Mouse (Mus musculus) retina, postnatal 7 days (tissue): ENCODE results near the gene Nup210l.
"Not testable (repeated sequence)": the region's sequence is repeated elsewhere in the genome, so short reads cannot be mapped to it uniquely, and the experiment has no call there.

ENCODE experiments used
- DNase-seq: peaks from one replicate; pipeline ENCODE4 v3.0.0-alpha.2; 2012; ENCODE audit warnings: low read depth, low spot score

Nup210l gene

DNA sequence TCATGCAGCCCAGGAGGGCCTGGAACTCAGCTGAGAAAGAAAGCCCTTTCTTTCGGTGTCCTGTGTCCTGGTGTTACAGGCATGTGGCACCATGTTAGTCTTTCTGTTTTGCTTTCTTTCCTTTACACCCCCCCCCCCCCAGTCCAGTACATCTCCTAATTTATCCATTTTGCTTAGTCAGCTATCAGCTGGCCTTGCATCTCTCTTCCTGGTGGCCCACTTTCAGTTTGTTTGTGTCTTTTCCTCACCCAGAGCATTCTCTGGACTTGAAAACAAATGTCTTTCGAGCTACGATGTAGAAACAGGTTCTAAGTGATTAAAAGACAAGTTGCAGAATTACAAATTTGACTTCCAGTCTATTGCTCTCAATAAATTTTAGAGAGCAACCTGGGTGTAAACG is 118.5 kb downstream of the Nup210l start:
- no peak for DNase-seq

DNA sequence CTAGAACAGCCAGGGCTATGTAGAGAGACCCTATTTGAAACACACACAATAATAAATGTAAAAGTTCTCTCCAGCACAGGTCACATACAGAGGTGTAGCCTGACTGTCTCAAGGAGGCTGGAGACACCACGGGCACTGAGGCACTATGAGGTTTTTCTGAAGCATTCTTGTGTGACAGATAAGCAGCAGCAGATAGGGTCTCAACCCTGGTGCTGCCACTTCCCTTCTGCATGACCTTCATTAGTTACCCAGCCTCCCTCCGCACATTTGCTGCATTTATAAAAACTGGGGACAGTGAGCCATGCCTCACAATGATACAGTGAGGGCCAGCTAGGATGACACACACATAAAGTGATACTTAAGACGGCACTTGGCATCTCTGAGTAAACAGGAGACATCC is 119.0 kb downstream of the Nup210l start:
- no peak for DNase-seq

- no peak for DNase-seq
These were observed 120.4 kb downstream of the Nup210l start for GRCm38 (mm10) chr3:90224331-90224730.

DNA sequence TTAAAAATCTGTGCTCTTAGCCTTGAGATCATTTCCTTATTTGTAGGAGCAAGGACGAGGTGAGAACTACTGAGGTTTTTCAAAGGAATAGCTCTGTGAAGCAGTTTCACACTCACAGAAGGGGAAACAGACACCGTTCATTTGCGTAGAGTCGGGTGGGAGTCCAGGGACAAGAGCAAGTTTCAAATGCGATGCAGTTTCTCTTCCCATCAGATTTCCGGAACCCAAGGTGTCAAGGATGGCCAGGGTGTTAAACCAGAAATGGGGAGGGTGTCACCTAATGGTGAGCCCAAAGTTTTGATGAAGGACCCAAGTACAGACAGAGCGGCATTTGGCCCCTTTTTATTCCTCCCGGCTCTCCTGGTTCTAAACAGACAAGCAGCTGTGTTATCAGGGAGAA is 127.1 kb downstream of the Nup210l start:
- no peak for DNase-seq

GRCm38 (mm10) chr3:90231507-90232333 is 127.8 kb downstream of the Nup210l start, which contains the start of gene Jtb:
Gene Jtb (plus strand): TSS chr3:90231597.
- peak; percentile 89 for DNase-seq

- DNase-seq, result no peak
These were observed 137.3 kb downstream of the Nup210l start for GRCm38 (mm10) chr3:90241251-90241650.

DNA sequence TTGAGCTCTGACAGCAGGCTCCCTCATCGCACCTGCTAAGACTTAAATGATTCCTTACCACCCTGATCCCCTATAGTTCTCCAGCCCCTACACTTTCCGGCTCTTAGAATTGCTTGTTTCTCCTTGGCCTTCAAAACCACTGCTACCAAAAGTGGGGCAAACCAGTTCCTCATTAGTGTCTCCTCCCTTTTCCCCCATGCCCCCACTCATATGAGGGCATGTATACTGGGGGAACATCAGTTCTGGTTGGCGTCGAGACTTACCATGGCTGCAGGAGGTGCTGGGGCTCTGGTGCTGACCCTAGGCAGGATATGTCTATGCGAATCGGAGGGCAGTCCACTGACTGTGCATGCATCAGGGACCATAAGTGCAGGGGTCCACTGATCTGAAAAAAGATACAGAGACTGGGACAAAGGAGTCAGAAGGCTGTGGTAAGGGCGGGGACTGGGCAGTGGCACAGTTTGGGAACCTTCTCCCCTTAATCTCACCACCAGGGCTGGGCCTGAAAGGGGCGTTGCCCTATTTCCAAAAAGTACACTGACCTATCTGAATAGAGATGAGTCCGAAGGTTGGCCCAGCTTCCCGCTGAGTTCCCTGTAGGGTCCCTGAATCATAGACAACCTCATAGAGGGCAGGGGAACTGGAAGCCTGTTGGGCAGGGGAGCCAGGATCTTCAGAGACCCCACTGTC is 137.9 kb downstream of the Nup210l start:
- DNase-seq, result no peak

DNA sequence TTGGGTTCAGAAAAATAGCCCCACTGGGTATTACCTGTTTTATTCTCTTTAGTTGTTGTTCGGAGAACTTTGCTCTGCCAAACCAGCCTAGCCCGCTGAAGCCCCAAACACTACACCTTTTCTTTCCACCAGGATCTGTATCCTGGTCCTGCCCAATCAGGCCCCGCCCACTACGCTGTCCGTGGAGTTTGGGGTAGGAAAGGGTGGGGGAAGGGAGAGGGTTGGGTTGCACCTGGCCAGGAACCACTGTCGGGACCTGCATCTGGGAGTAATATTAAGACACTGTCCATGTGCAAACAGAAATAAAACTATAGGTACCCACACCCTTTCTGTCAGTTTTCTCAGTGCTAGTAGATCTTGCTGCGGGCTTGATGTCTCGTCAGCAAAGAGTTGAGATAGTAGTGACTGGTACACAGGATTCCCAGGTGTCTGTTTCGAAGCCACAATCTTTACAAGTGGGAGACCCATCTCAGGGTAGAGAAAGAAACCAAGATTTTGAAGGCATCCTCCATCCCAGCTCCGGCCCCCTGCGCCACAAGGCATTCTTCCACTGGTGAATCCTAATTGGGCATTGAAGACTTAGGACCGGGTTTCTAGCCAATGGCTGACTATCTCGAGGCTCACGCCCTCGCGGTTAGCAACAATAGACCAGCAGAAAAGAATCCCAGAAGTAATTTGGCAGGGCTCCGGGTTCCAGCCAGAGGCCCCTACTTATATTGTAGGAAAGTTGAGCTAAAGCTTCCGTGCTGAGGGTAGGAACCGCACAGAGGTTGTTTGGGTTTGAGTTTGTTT is 139.2 kb downstream of the Nup210l start, which contains the start of gene Creb3l4:
Creb3l4 (minus strand) TSS at position 529 of the 792 bp plus-strand sequence.
- DNase-seq, result no peak

GRCm38 (mm10) chr3:90245406-90245805 is 141.5 kb downstream of the Nup210l start:
- no peak for DNase-seq

- no peak for DNase-seq
These were observed 143.7 kb downstream of the Nup210l start for GRCm38 (mm10) chr3:90247630-90247959.

DNA sequence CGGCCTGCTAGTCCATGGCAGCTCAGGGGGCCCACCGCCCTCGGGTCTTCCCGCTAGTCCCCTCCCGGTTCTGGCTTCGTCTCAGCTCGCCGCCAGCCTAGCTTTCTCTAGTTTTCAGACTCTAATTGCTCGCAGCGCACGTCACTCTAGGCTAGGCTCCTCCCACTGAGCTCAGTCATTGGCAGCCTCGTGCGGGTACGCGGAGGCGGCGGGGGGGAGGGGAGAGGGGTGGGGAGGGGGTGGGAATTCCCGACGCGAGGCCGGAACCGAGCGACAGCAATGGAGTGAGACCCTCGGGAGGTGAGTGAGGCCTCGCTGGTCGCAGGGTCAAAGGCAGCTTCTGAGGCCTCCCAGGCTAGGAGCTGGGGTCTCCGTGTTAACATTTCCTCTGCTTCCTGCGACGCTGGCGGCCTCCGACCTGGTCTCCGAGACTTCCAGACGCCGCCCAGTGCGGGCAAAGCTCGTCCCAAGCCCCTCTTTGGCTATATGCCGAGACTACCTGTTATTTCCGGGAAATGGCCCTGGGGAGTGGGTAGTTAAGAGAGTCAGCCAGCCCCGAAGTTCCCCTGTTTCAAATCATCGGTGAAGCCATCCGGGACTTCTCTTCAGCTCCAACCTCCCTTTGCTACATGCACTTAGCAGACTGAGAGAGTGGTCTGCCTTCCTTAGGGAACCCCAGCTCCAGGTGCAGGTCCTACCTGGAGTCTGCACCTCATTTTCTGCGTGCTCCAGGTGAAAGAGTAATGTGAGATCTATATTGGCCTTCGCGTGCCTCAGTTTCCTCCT is 144.2 kb downstream of the Nup210l start, which contains the start of gene Slc39a1:
Slc39a1 (plus strand) TSS at position 213 of the 786 bp plus-strand sequence.
- peak; percentile 89 for DNase-seq

DNA sequence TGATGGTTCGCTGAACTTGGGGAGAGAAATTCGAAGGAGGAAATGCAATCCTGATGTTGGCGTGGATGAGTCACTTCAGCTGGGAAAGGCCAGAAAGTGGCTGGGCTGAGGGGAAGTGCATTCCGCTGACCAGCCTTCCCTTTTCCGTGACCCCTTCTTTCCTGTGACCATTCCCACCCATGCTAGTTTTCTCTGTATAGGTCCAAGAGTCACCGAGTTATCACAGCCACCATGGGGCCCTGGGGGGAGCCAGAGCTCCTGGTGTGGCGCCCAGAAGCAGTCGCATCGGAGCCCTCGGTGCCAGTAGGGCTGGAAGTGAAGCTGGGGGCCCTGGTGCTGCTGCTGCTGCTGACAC is 144.8 kb downstream of the Nup210l start:
- DNase-seq, result no peak

DNA sequence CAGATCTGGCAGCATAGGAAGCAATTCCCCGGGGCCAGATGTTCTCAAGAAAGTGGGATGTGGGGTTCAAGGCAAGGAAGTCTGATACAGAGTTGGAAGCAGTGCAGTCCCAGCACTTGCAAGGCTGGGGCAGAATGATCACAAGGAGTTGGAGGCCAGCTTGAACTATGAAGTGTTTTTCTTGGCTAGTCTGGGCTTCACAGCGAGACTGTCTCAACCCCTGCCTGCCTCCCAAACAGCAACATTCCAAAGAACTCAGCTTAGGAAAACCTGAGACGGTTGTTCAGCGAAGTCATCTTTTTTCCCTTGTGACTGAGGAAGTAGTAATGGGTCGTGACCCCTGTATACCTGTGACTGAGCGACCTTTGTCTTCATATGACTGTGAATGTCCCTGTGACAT is 146.9 kb downstream of the Nup210l start:
- DNase-seq, result no peak

DNA sequence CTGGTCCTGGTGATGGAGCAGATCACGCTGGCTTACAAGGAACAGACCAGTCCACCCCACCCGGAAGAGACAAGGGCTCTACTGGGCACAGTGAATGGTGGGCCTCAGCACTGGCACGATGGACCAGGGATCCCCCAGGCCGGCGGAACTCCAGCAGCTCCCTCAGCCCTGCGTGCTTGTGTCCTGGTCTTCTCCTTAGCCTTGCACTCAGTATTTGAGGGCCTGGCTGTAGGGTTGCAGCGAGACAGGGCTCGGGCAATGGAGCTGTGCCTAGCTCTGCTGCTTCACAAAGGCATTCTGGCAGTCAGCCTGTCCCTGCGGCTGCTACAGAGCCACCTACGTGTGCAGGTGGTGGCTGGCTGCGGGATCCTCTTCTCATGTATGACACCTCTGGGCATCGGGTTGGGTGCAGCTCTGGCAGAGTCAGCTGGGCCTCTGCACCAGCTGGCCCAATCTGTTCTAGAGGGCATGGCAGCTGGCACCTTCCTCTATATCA is 147.8 kb downstream of the Nup210l start:
- DNase-seq, result not testable (repeated sequence)

DNA sequence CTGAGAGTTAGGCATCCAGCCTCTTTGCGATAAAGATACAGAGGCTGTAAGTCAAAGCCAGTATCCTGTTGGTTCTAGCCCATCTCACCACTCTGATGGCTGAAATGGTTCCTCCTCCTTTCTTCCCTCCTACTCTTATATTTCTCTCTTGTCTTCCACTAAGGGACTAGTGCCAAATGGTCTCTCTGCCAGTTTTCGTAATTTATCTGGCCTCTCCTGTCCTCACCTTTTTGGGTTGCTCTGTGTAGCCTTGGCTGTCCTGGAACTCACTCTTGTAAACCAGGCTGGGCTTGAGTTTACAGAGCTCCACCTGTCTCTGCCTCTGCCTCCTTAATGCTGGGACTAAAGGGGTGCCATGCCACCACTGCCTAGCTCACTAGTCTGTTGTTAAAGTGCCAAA is 148.7 kb downstream of the Nup210l start:
- DNase-seq, result not testable (repeated sequence)

DNA sequence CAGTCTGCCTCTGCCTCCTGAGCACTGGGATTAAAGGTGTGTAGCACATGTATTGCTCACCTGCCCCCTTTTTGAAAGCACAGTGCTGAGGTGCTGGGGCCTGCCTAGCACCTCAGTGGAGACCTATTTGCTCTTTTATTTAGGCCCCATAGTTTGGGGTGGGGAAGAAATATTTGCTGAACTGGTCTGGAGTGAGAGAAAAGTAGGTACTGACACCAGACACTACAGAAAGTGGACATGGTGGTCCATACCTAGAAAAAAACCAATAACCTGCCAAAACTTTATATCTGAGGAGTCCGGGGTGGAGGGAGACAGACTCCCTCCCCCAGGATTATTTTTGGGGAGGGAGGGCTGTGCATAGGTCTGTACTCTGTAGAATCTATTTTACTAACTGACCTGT is 149.2 kb downstream of the Nup210l start:
- DNase-seq, result not testable (repeated sequence)

GRCm38 (mm10) chr3:90253653-90254418 is 149.9 kb downstream of the Nup210l start, which contains the start of gene Crtc2:
Gene Crtc2 (plus strand): TSS chr3:90254163.
- DNase-seq, result peak; percentile 93

DNA sequence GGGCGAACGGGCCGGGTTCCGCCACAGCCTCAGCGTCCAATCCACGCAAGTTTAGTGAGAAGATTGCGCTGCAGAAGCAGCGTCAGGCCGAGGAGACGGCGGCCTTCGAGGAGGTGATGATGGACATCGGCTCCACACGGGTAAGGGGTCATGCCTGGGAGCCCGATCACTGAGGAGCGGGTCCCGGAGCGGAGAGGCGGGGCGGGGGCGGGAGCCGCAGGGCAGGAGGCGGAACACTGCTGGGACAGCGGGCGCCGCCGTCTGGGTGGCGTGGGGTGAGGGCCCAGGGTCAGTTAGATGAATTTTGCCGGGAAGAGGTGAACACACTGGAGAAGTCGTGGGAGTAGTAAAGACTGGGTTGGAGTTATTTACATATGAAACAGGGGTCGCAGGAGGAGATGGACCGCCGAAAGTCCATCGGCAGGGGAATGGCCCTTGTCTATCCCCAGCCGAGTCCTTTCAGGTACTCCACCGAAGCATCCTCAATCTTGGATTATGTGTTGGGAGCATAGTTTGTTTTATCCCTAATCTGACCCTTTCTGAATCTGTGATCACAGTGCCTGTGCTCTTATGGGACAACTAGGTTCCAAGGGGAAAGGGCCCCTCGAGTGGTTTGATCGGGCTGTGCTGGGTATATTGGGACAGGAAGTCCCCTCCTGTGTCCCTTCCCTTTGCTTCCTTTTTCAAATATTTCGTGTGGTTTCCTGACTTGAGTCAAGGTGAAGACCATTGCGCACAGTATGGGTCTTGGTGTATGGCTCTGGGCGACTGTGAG is 150.7 kb downstream of the Nup210l start:
- DNase-seq, result no peak

GRCm38 (mm10) chr3:90255194-90255565 is 151.2 kb downstream of the Nup210l start:
- no peak for DNase-seq
